Mouse (Mus musculus) ES-E14 (cell line): ENCODE measurements around the gene Nifk. TPM values are rescaled to one million over a fixed set of nuclear protein-coding genes. Genes with fewer than 3 reads are reported as not detected.

ENCODE experiments used
- DNase-seq: peaks from one replicate; pipeline ENCODE4 v3.0.0-alpha.2; 2013; ENCODE audit warnings: low read depth, low spot score
- H3K27ac ChIP-seq: 2 replicates; pipeline ENCODE4 v1.5.1; 2012; ENCODE audit warnings: low read depth, mild to moderate bottlenecking, low read length, moderate library complexity, mixed read lengths; ENCODE audit not compliant: poor library complexity, insufficient read depth, severe bottlenecking
- H3K36me3 ChIP-seq: 2 replicates; pipeline ENCODE4 v1.6.1; 2012; ENCODE audit warnings: mild to moderate bottlenecking, low read length, moderate library complexity, mixed read lengths; ENCODE audit not compliant: control insufficient read depth, poor library complexity, insufficient read depth, severe bottlenecking
- H3K4me1 ChIP-seq, 2 experiments: fragments of 150-350 bp in 1 of 2; sonication (generic) in 1 of 2; 2 replicates each; pipeline ENCODE4 v1.6.1; 2012; ENCODE audit warnings: low read length in 2 of 2, mild to moderate bottlenecking in 1 of 2, mixed read lengths in 1 of 2; ENCODE audit not compliant: control insufficient read depth in 2 of 2, insufficient read depth in 2 of 2, poor library complexity in 1 of 2
- H3K4me3 ChIP-seq, 2 experiments: fragments of 150-350 bp in 1 of 2; sonication (generic) in 1 of 2; 2 replicates each; pipeline ENCODE4 v1.5.1; 2012; ENCODE audit warnings: low read length in 2 of 2, low read depth in 1 of 2, mild to moderate bottlenecking in 1 of 2, mixed read lengths in 1 of 2; ENCODE audit not compliant: insufficient read depth in 1 of 2, poor library complexity in 1 of 2, severe bottlenecking in 1 of 2
- H3K9ac ChIP-seq: 2 replicates; pipeline ENCODE4 v1.6.1; 2012; ENCODE audit warnings: low read depth, mild to moderate bottlenecking, low read length, mixed read lengths; ENCODE audit not compliant: poor library complexity, insufficient read depth, severe bottlenecking
- H3K9me3 ChIP-seq: fragments of 150-350 bp; sonication (generic); 2 replicates; pipeline ENCODE4 v1.6.1; 2012; ENCODE audit warnings: low read depth, mild to moderate bottlenecking, low read length; ENCODE audit not compliant: control insufficient read depth, insufficient read depth
- CHD2 ChIP-seq: IDR thresholded peaks from 2 replicates; pipeline ENCODE4 v1.6.1; 2014; ENCODE audit warnings: mild to moderate bottlenecking, low read depth, low read length, inconsistent platforms
- HCFC1 ChIP-seq: IDR thresholded peaks from 2 replicates; pipeline ENCODE4 v1.6.1; 2012; ENCODE audit warnings: low read length, inconsistent platforms, borderline replicate concordance; ENCODE audit not compliant: insufficient read depth
- MAFK ChIP-seq: IDR thresholded peaks from 2 replicates; pipeline ENCODE4 v1.6.1; 2014; ENCODE audit warnings: mild to moderate bottlenecking, low read depth, low read length, inconsistent platforms; ENCODE audit not compliant: insufficient read depth
- ZC3H11A ChIP-seq: IDR thresholded peaks from 2 replicates; pipeline ENCODE4 v1.6.1; 2012; ENCODE audit warnings: low read depth, mild to moderate bottlenecking, inconsistent platforms, low read length, borderline replicate concordance
- ZNF384 ChIP-seq: IDR thresholded peaks from 2 replicates; pipeline ENCODE4 v1.6.1; 2012; ENCODE audit warnings: low read depth, low read length, inconsistent platforms
- in situ Hi-C, 2 experiments: fragments of 600-800 bp; cut with MboI; formaldehyde crosslinking; loops; one replicate each; pipeline ENCODE4 v1.15.1; 2025; ENCODE audit warnings: low sequenced_read_pairs in 2 of 2, inconsistent platforms in 1 of 2; ENCODE audit not compliant: unreplicated experiment in 2 of 2
- total RNA-seq: library from RNA; depleted of rRNA; stranded (reverse); fragments of 300-350 nt; gene quantifications from 2 replicates; pipeline ENCODE4 v1.2.3, GENCODE M21; 2012; rRNA removed

Gene Nifk
- total RNA-seq, 1 experiment: 87.1 TPM

GRCm38 (mm10) chr1:118367970-118368369 lies 46.3 kb downstream of the Nifk start:
- Histone ChIP-seq H3K9ac (no peak overlapping the region), H3K27ac (no peak overlapping the region), H3K4me1 (peaks cover 0 to 3% of the 10 kb centered on the region in 2 experiments; a peak in 1 of 4 replicates), H3K4me3 (no peak overlapping the region), H3K9me3 (no peaks in the 10 kb centered on the region), H3K36me3 (no peaks in the 10 kb centered on the region)
- DNase-seq: peak; percentile 38
- TF ChIP-seq ZNF384 (no peak), MAFK (peak; percentile 89)
- in situ Hi-C loops: no loop called here

- peaks cover 0 to 3% of the 10 kb centered on the region in 2 experiments; a peak in 1 of 4 replicates for H3K4me1 ChIP-seq
- no peak overlapping the region for H3K4me3 ChIP-seq
- DNase-seq: no peak
- H3K27ac ChIP-seq: no peak overlapping the region
- TF ChIP-seq CHD2: no peak
- H3K9me3 ChIP-seq: no peaks in the 10 kb centered on the region
- H3K36me3 ChIP-seq: no peaks in the 10 kb centered on the region
- in situ Hi-C loops: no loop called here
- no peak overlapping the region for H3K9ac ChIP-seq
Measured at GRCm38 (mm10) chr1:118368721-118369461, 47.3 kb downstream of the Nifk start.

GRCm38 (mm10) chr1:118377784-118378183 lies 56.1 kb downstream of the Nifk start:
- DNase-seq: no peak
- in situ Hi-C loops: no loop called here
- no peaks in the 10 kb centered on the region for H3K4me1 ChIP-seq
- no peak overlapping the region for H3K9ac ChIP-seq
- no peak for TF ChIP-seq ZC3H11A
- TF ChIP-seq HCFC1: no peak
- no peak for TF ChIP-seq ZNF384
- no peak for TF ChIP-seq CHD2
- no peak for TF ChIP-seq MAFK
- no peaks in the 10 kb centered on the region for H3K36me3 ChIP-seq
- H3K27ac ChIP-seq: no peak overlapping the region
- no peaks in the 10 kb centered on the region for H3K9me3 ChIP-seq
- no peak overlapping the region for H3K4me3 ChIP-seq

- H3K4me1 ChIP-seq: no peaks in the 10 kb centered on the region
- in situ Hi-C loops: no loop called here
- TF ChIP-seq HCFC1 (no peak), ZNF384 (no peak), CHD2 (no peak), ZC3H11A (no peak)
- no peak overlapping the region for H3K9ac ChIP-seq
- no peaks in the 10 kb centered on the region for H3K36me3 ChIP-seq
- no peak for DNase-seq
- no peak overlapping the region for H3K4me3 ChIP-seq
- no peak overlapping the region for H3K27ac ChIP-seq
- H3K9me3 ChIP-seq: no peaks in the 10 kb centered on the region
Measured at GRCm38 (mm10) chr1:118380105-118380786, 58.6 kb downstream of the Nifk start.

Other genes with a start within 250 kb of the Nifk start
- gene Gm29106, start 145.3 kb upstream of the Nifk start, total RNA-seq: 0.05 and 0.18 TPM in 2 replicates
- 240 and 258 TPM in 2 replicates for gene Tsn, start 10.1 kb upstream of the Nifk start, total RNA-seq
- gene Clasp1, start 67.2 kb downstream of the Nifk start, total RNA-seq: 35.9 and 38.9 TPM in 2 replicates